Mouse (Mus musculus): ENCODE data around the gene Ppm1n.

DNA sequence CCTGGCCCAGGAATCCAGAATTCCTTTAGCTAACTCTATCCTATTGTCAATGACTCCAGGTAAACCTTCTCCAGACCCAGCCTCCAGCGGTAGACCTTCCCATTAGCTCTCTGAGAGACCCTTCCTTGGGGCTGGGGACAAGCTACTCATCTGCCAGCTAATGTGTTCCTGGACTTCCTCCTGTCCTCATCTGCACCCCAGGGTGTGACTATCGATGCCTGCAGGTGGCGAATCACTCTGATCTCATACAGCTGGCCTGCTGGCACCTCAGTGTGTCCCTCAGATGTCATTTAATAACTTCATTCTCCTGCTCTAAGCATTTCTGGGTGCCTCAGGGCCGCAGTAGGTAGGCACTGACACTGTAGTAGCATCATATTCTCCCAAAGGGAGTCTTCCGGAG is 47.9 kb upstream of the Ppm1n start:
- no peak for TF ChIP-seq CTCF (IDR thresholded peaks at IDR 0.05; ENCODE audit: low read depth, low read length)
- no peak for TF ChIP-seq POLR2A (IDR thresholded peaks at IDR 0.05; ENCODE audit: insufficient read depth, low read length)
